Comparison of ENCODE assay signal across 31 mouse cellular contexts in genomic region chr13:24893880-24894279, GRCm38 (mm10). TPM values are rescaled to one million over a fixed set of nuclear protein-coding genes. Genes with fewer than 3 reads are reported as not detected.
DNase-seq lines count a peak whose midpoint lies in the region; ATAC-seq and TF ChIP-seq lines count a peak whose summit lies in the region.
"Had no signal": no experiment of that assay in that cellular context is flagged by ENCODE, and none has a peak within 500 bp of the region (broad histone marks: within the 10 kb centered on the region; RNA-seq: fewer than 3 reads in every experiment).

No protein-coding gene starts in this region.

- ATAC-seq in kidney, embryonic 15.5 days (replicated peaks; ENCODE audit: low FRiP score): no peak
- ATAC-seq in intestine, postnatal 0 days: peak; percentile 61; the same call in 1 of the 2 replicates
- 0 out of 2 replicates have a peak, but pooled peaks have one; percentile 54 for ATAC-seq in kidney, postnatal 0 days (replicated peaks; ENCODE audit: low FRiP score, low read depth)
- ATAC-seq: forebrain, embryonic 13.5 days; hindbrain, embryonic 16.5 days; midbrain, embryonic 15.5 days; Patski had no signal

- no peak overlapping the region for H3K27ac ChIP-seq in kidney, embryonic 15.5 days
- peak overlapping the region; percentile 41; the same call in 1 of the 2 replicates for H3K27ac ChIP-seq in intestine, postnatal 0 days (ENCODE audit: low read depth, low read length)
- H3K27ac ChIP-seq in kidney, postnatal 0 days: peak overlapping the region; percentile 70
- H3K27ac ChIP-seq in small intestine, adult 2 months (ENCODE audit: insufficient read depth, low read depth, low read length): peak overlapping the region; percentile 60
- H3K27ac ChIP-seq: forebrain, embryonic 13.5 days; hindbrain, embryonic 10.5 days; layer of hippocampus, adult 2 months; left cerebral cortex, adult 2 months; limb, embryonic 12.5 days; liver, embryonic 13.5 days; midbrain, embryonic 15.5 days; neural tube, embryonic 15.5 days had no signal

- no peak for TF ChIP-seq POLR2A in small intestine, adult 2 months (IDR thresholded peaks at IDR 0.05; ENCODE audit: low read depth, low read length)

- H3K4me1 ChIP-seq in kidney, embryonic 15.5 days: no peaks in the 10 kb centered on the region
- H3K4me1 ChIP-seq in intestine, postnatal 0 days (replicated peaks; ENCODE audit: control insufficient read depth, insufficient read depth, low read length): no peaks in the 10 kb centered on the region
- H3K4me1 ChIP-seq in kidney, postnatal 0 days (replicated peaks; ENCODE audit: insufficient read depth, low read length): peaks cover 4% of the 10 kb centered on the region; the same call in 1 of the 2 replicates
- H3K4me1 ChIP-seq in small intestine, adult 2 months (ENCODE audit: control insufficient read depth, insufficient read depth, insufficient read length, low read length): peaks cover 14% of the 10 kb centered on the region; the same call in 1 of the 2 replicates
- H3K4me1 ChIP-seq: forebrain, embryonic 13.5 days; hindbrain, embryonic 10.5 days; limb, embryonic 12.5 days; liver, embryonic 13.5 days; midbrain, embryonic 15.5 days; neural tube, embryonic 15.5 days had no signal

- no peak overlapping the region for H3K4me3 ChIP-seq in kidney, embryonic 15.5 days (replicated peaks)
- H3K4me3 ChIP-seq in intestine, postnatal 0 days (ENCODE audit: low read depth, low read length): no peak overlapping the region
- no peak overlapping the region for H3K4me3 ChIP-seq in kidney, postnatal 0 days (replicated peaks; ENCODE audit: low read depth, low read length)
- H3K4me3 ChIP-seq in small intestine, adult 2 months (ENCODE audit: low read depth, low read length): no peak overlapping the region
- H3K4me3 ChIP-seq: erythroblast, embryonic 14.5 days; forebrain, embryonic 13.5 days; hindbrain, embryonic 10.5 days; layer of hippocampus, adult 2 months; left cerebral cortex, adult 2 months; limb, embryonic 12.5 days; liver, embryonic 13.5 days; midbrain, embryonic 15.5 days; neural tube, embryonic 15.5 days had no signal

- 72% methylated on average over 2 of the region's 2 CpGs for WGBS in kidney, embryonic 15.5 days
- WGBS in intestine, postnatal 0 days: 41% methylated on average over 2 of the region's 2 CpGs
- 58% methylated on average over 2 of the region's 2 CpGs for WGBS in kidney, postnatal 0 days
- 30% methylated on average over 2 of the region's 2 CpGs for WGBS in small intestine, adult 2 months

- H3K27me3 ChIP-seq in kidney, embryonic 15.5 days: no peaks in the 10 kb centered on the region
- H3K27me3 ChIP-seq in intestine, postnatal 0 days (replicated peaks; ENCODE audit: control insufficient read depth, insufficient read depth, low read length): no peaks in the 10 kb centered on the region
- no peaks in the 10 kb centered on the region for H3K27me3 ChIP-seq in kidney, postnatal 0 days (ENCODE audit: insufficient read depth, low read length)
- no peaks in the 10 kb centered on the region for H3K27me3 ChIP-seq in small intestine, adult 2 months (ENCODE audit: control insufficient read depth, insufficient read depth, low read length)
- H3K27me3 ChIP-seq: forebrain, embryonic 13.5 days; limb, embryonic 12.5 days; liver, embryonic 13.5 days; midbrain, embryonic 15.5 days; neural tube, embryonic 15.5 days; Patski had no signal

- TF ChIP-seq CTCF in intestine, postnatal 0 days (IDR thresholded peaks at IDR 0.05; ENCODE audit: low read depth): no peak
- no peak for TF ChIP-seq CTCF in kidney, postnatal 0 days (IDR thresholded peaks at IDR 0.05; ENCODE audit: low read depth)
- TF ChIP-seq CTCF in small intestine, adult 2 months (IDR thresholded peaks at IDR 0.05; ENCODE audit: extremely low read depth, insufficient read length, insufficient replicate concordance, low read depth, low read length): no peak

- H3K9me3 ChIP-seq in kidney, embryonic 15.5 days (replicated peaks): no peaks in the 10 kb centered on the region
- no peaks in the 10 kb centered on the region for H3K9me3 ChIP-seq in intestine, postnatal 0 days (ENCODE audit: control insufficient read depth)
- H3K9me3 ChIP-seq in kidney, postnatal 0 days (replicated peaks; ENCODE audit: low read length): no peaks in the 10 kb centered on the region
- H3K9me3 ChIP-seq: forebrain, embryonic 13.5 days; hindbrain, embryonic 10.5 days; limb, embryonic 12.5 days; liver, embryonic 13.5 days; midbrain, embryonic 15.5 days; neural tube, embryonic 15.5 days had no signal

- no peak overlapping the region for H3K4me2 ChIP-seq in kidney, embryonic 15.5 days
- H3K4me2 ChIP-seq in intestine, postnatal 0 days (replicated peaks; ENCODE audit: low read depth): no peak overlapping the region
- no peak overlapping the region for H3K4me2 ChIP-seq in kidney, postnatal 0 days (ENCODE audit: low read length)
- H3K4me2 ChIP-seq: forebrain, embryonic 13.5 days; limb, embryonic 12.5 days; liver, embryonic 13.5 days; midbrain, embryonic 15.5 days; neural tube, embryonic 15.5 days had no signal

- DNase-seq in kidney, adult 11 months: peak; percentile 82
- no peak for DNase-seq in kidney, postnatal 0 days (ENCODE audit: low spot score)
- DNase-seq in adrenal gland, postnatal 10 days: no peak
- DNase-seq in cerebellum, postnatal 36 days: no peak
- DNase-seq: adrenal gland, postnatal 25 days; cerebellum, adult 18-20 months; cerebellum, postnatal 10 days; gastrocnemius, postnatal 10 days; heart, postnatal 14 days; liver, embryonic 13.5 days; lung, adult 2 months; lung, postnatal 10 days; right cerebral cortex, postnatal 25 days; spleen, adult 18-20 months; thymus, adult 18-20 months; thymus, postnatal 25 days had no signal

- H3K9ac ChIP-seq in kidney, embryonic 15.5 days: no peak overlapping the region
- H3K9ac ChIP-seq in intestine, postnatal 0 days (ENCODE audit: low read depth, low read length): no peak overlapping the region
- no peak overlapping the region for H3K9ac ChIP-seq in kidney, postnatal 0 days (ENCODE audit: low read depth, low read length)
- H3K9ac ChIP-seq: forebrain, embryonic 13.5 days; limb, embryonic 12.5 days; liver, embryonic 13.5 days; midbrain, embryonic 15.5 days; neural tube, embryonic 15.5 days had no signal

- no peaks in the 10 kb centered on the region for H3K36me3 ChIP-seq in kidney, embryonic 15.5 days
- H3K36me3 ChIP-seq in intestine, postnatal 0 days (ENCODE audit: control insufficient read depth, insufficient read depth): no peaks in the 10 kb centered on the region
- H3K36me3 ChIP-seq in kidney, postnatal 0 days (ENCODE audit: insufficient read depth, low read length): no peaks in the 10 kb centered on the region
- 0 out of 2 replicates have a peak, but pooled peaks cover 2% of the 10 kb centered on the region for H3K36me3 ChIP-seq in small intestine, adult 2 months (ENCODE audit: control insufficient read depth, insufficient read depth, low read length)
- H3K36me3 ChIP-seq: hindbrain, embryonic 10.5 days; limb, embryonic 12.5 days; liver, embryonic 13.5 days; midbrain, embryonic 15.5 days; neural tube, embryonic 15.5 days had no signal

RNA-seq across cellular contexts. Expression of gene Aldh5a1, which starts 43.6 kb away (rescaled TPM):
- polyA plus RNA-seq in kidney, embryonic 15.5 days (2015; fragmentation: Nextera tagmentation; extraction: Ambion mirVana): 7.8 and 7.9 TPM in 2 replicates
- 5.0 and 5.4 TPM in 2 replicates for polyA plus RNA-seq in intestine, postnatal 0 days (2015; fragmentation: Nextera tagmentation; extraction: Ambion mirVana)
- polyA plus RNA-seq in kidney, postnatal 0 days (2015; fragmentation: Nextera tagmentation; extraction: Ambion mirVana): 7.6 and 7.9 TPM in 2 replicates
- polyA plus RNA-seq in small intestine, adult 2 months (2012; rRNA removed): 2.9 and 5.3 TPM in 2 replicates
- 10 to 100 TPM; 16.6 to 19.7 TPM for total RNA-seq in adrenal gland, postnatal 10 days (2021)
- polyA plus RNA-seq: erythroblast, embryonic 14.5 days had no signal

RNA-seq across cellular contexts. Expression of gene D130043K22Rik, which starts 48.9 kb away (rescaled TPM):
- polyA plus RNA-seq in kidney, embryonic 15.5 days (2015; fragmentation: Nextera tagmentation; extraction: Ambion mirVana): 0.57 and 0.61 TPM in 2 replicates
- polyA plus RNA-seq in intestine, postnatal 0 days (2015; fragmentation: Nextera tagmentation; extraction: Ambion mirVana): 1.5 and 1.6 TPM in 2 replicates
- polyA plus RNA-seq in kidney, postnatal 0 days (2015; fragmentation: Nextera tagmentation; extraction: Ambion mirVana): 0.82 and 1.1 TPM in 2 replicates
- 1.4 and 1.6 TPM in 2 replicates for polyA plus RNA-seq in small intestine, adult 2 months (2012; rRNA removed)
- total RNA-seq in adrenal gland, postnatal 10 days (2021): 1 to 10 TPM; 1.2 to 1.4 TPM
- total RNA-seq: heart, adult 8-10 months; heart, postnatal 14 days; MEL had no signal
- polyA plus RNA-seq: erythroblast, embryonic 14.5 days had no signal

RNA-seq across cellular contexts. Expression of gene Gpld1, which starts 49.1 kb away (rescaled TPM):
- 0.84 and 1.2 TPM in 2 replicates for polyA plus RNA-seq in kidney, embryonic 15.5 days (2015; fragmentation: Nextera tagmentation; extraction: Ambion mirVana)
- polyA plus RNA-seq in intestine, postnatal 0 days (2015; fragmentation: Nextera tagmentation; extraction: Ambion mirVana): 0.59 and 0.65 TPM in 2 replicates
- 0.71 and 0.86 TPM in 2 replicates for polyA plus RNA-seq in kidney, postnatal 0 days (2015; fragmentation: Nextera tagmentation; extraction: Ambion mirVana)
- 1.2 and 1.7 TPM in 2 replicates for polyA plus RNA-seq in small intestine, adult 2 months (2012; rRNA removed)
- total RNA-seq in adrenal gland, postnatal 10 days (2021): 10 to 100 TPM in 1 of 2 experiments, 1 to 10 TPM in 1; 7.2 to 14.2 TPM
- polyA plus RNA-seq: erythroblast, embryonic 14.5 days had no signal
